Mouse (Mus musculus): Measurements from ENCODE around the gene Cyp1b1. TPM values are rescaled to one million over a fixed set of nuclear protein-coding genes. Genes with fewer than 3 reads are reported as not detected.

The Cyp1b1 gene
- polyA plus RNA-seq, 1 experiment from 2014 or later, result 6.9 TPM

DNA sequence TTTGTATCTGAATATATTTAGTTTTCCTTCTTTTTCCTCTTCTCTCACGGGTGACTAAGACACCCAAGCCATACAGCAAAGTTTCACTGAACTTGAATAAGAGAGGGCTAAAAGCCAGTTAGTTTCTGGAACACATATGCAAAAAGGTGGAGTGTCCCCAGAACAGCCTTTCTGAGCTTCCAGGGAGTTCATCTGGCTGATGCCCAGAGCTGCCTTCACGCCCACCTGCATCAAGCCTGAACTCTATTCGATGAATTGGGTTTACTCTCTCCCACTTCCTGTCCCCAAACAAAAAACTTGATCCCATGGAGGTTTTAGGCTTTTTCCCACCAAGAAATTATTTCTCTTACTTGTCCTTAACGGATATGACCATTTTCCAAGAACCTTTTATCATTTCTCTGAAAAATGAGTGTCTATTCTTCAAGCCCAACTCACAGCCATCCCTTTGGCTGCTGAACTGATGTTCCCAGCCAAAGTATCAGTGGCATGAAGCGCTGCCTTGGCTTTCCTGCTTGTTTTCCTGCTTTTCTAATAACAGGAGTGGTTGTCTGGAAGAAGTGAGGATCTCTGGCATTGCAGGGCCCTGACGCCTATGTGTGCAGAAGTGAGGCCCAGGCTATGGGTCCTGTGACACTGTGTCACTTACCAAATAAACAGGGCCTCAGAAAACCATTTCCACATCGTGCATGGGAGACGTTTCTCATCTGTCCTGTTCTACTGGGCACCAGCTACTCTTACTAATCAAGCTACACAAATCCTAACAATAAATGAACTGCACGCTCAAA lies 9.0 kb downstream of the Cyp1b1 start:
- no peaks in the 10 kb centered on the region for H3K36me3 ChIP-seq (ENCODE audit: control insufficient read depth, insufficient read depth, low read length)
- H3K4me2 ChIP-seq (replicated peaks; ENCODE audit: low read depth), result no peak overlapping the region
- 58% methylated on average over 9 of the region's 9 CpGs for WGBS
- no peaks in the 10 kb centered on the region for H3K9me3 ChIP-seq (ENCODE audit: control insufficient read depth, low read length)
- DNase-seq (ENCODE audit: low spot score) (no peak), ATAC-seq (ENCODE audit: low FRiP score, low TSS enrichment) (no peak)
- H3K4me1 ChIP-seq (replicated peaks; ENCODE audit: control insufficient read depth, insufficient read depth), result no peaks in the 10 kb centered on the region
- no peak overlapping the region for H3K4me3 ChIP-seq (ENCODE audit: low read depth, low read length)
- TF ChIP-seq CTCF (IDR thresholded peaks at IDR 0.05; ENCODE audit: low read depth) (no peak), EP300 (optimal IDR thresholded peaks at IDR 0.05) (no peak)
- H3K9ac ChIP-seq (ENCODE audit: low read length), result no peak overlapping the region
- no peak overlapping the region for H3K27ac ChIP-seq (replicated peaks)
- no peaks in the 10 kb centered on the region for H3K27me3 ChIP-seq (ENCODE audit: control insufficient read depth, insufficient read depth, low read length)

DNA sequence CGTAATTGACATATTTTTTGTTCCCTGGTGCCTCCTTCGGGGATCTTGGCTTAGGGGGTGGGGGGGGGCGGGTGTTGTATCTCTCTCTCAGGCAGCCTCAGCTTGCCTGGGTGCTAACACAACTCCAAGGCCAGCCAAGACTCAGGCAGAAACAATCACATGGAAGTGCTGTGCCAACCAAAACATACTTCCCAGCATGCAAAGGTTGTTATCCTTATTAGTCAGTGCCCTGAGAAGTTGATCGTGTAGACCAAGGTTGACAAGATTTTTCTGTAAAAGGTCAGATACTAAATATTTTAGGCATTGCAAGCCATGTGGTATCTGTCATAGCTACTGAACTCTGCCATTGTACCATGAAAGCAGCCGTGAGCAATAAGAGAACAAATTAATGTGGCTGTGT lies 14.0 kb downstream of the Cyp1b1 start:
- H3K9me3 ChIP-seq (ENCODE audit: control insufficient read depth, low read length), result no peaks in the 10 kb centered on the region
- WGBS, result 65% methylated on average over 5 of the region's 5 CpGs
- H3K4me1 ChIP-seq (replicated peaks; ENCODE audit: control insufficient read depth, insufficient read depth), result no peaks in the 10 kb centered on the region
- DNase-seq (ENCODE audit: low spot score) (no peak), ATAC-seq (ENCODE audit: low FRiP score, low TSS enrichment) (peak; percentile 45; the same call in 1 of the 2 replicates)
- no peaks in the 10 kb centered on the region for H3K36me3 ChIP-seq (ENCODE audit: control insufficient read depth, insufficient read depth, low read length)
- no peak overlapping the region for H3K9ac ChIP-seq (ENCODE audit: low read length)
- no peak overlapping the region for H3K4me3 ChIP-seq (ENCODE audit: low read depth, low read length)
- H3K27me3 ChIP-seq (ENCODE audit: control insufficient read depth, insufficient read depth, low read length), result no peaks in the 10 kb centered on the region
- H3K27ac ChIP-seq (replicated peaks), result no peak overlapping the region
- no peak overlapping the region for H3K4me2 ChIP-seq (replicated peaks; ENCODE audit: low read depth)
- no peak for TF ChIP-seq EP300 (optimal IDR thresholded peaks at IDR 0.05)
- TF ChIP-seq CTCF (IDR thresholded peaks at IDR 0.05; ENCODE audit: low read depth), result no peak

DNA sequence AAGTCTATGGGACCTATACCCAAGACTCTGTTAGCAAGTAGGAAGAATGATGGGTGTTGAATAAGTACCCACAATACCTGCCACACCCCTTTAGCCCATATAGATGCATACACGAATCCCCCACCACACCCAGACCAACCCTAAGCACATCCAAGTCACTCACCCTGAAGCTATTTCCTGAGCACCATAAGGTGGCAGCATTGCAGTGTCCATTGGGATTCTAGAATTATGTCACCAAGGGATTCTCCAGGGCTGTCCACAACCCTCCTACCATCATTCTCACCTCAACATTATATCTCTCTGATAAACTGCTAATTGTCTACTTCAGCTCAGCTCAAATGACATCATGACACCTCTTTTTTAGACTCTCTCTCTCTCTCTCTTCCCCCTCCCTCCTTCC lies 15.7 kb downstream of the Cyp1b1 start:
- Histone ChIP-seq H3K4me3 (ENCODE audit: low read depth, low read length) (no peak overlapping the region), H3K4me2 (replicated peaks; ENCODE audit: low read depth) (no peak overlapping the region), H3K9ac (ENCODE audit: low read length) (no peak overlapping the region), H3K4me1 (replicated peaks; ENCODE audit: control insufficient read depth, insufficient read depth) (no peaks in the 10 kb centered on the region), H3K27me3 (ENCODE audit: control insufficient read depth, insufficient read depth, low read length) (no peaks in the 10 kb centered on the region), H3K36me3 (ENCODE audit: control insufficient read depth, insufficient read depth, low read length) (no peaks in the 10 kb centered on the region), H3K27ac (replicated peaks) (no peak overlapping the region), H3K9me3 (ENCODE audit: control insufficient read depth, low read length) (no peaks in the 10 kb centered on the region)
- ATAC-seq (ENCODE audit: low FRiP score, low TSS enrichment) (no peak), DNase-seq (ENCODE audit: low spot score) (no peak)
- WGBS, result 11% methylated on average over 1 of the region's 1 CpGs
- TF ChIP-seq EP300 (optimal IDR thresholded peaks at IDR 0.05) (no peak), CTCF (IDR thresholded peaks at IDR 0.05; ENCODE audit: low read depth) (peak; percentile 84)

DNA sequence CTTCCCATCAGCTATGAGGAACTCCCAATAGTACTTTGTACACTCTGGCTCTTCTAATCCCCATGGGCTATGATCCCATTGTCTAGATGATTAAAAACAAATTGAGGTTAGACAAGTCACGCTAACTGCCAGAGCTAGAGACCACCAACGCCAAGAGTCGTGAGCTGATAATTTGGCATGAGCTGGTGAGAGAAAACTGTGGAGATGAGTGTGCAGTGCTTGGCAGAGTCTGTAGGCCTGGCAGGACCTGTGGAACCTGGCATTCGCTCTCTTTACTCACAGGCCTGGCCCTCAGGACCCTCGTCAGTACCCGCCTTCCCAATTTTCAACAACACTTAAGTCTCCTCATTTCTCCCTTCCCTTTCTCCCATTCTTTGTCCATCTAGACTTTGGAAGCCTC lies 19.3 kb downstream of the Cyp1b1 start:
- Histone ChIP-seq H3K9ac (ENCODE audit: low read length) (no peak overlapping the region), H3K4me2 (replicated peaks; ENCODE audit: low read depth) (no peak overlapping the region), H3K27me3 (ENCODE audit: control insufficient read depth, insufficient read depth, low read length) (no peaks in the 10 kb centered on the region), H3K4me3 (ENCODE audit: low read depth, low read length) (no peak overlapping the region), H3K27ac (replicated peaks) (no peak overlapping the region), H3K36me3 (ENCODE audit: control insufficient read depth, insufficient read depth, low read length) (no peaks in the 10 kb centered on the region), H3K9me3 (ENCODE audit: control insufficient read depth, low read length) (no peaks in the 10 kb centered on the region), H3K4me1 (replicated peaks; ENCODE audit: control insufficient read depth, insufficient read depth) (no peaks in the 10 kb centered on the region)
- ATAC-seq (ENCODE audit: low FRiP score, low TSS enrichment), result no peak
- TF ChIP-seq EP300 (optimal IDR thresholded peaks at IDR 0.05), result no peak
- no peak for TF ChIP-seq CTCF (IDR thresholded peaks at IDR 0.05; ENCODE audit: low read depth)
- no peak for DNase-seq (ENCODE audit: low spot score)
- 88% methylated on average over 6 of the region's 6 CpGs for WGBS

DNA sequence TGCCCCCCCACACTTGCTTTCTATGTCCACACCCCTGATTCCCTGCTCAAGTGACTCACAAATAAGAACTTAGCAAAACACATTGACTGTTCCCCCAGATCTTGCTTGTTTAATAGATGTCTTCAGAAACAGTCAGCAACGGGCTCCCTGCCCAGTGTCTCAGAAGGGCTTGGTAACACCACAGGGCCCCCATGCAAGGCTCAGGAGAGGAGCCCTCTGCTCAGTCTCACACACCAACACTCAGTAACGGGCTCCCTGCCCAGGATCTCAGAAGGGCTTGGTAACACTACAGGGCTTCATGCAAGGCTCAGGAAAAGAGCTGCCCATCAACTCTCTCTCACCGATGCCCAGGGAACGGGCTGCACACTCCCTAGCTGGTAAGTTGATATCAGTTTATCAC lies 19.8 kb downstream of the Cyp1b1 start:
- no peak overlapping the region for H3K27ac ChIP-seq (replicated peaks)
- no peak overlapping the region for H3K4me2 ChIP-seq (replicated peaks; ENCODE audit: low read depth)
- DNase-seq (ENCODE audit: low spot score), result no peak
- H3K4me1 ChIP-seq (replicated peaks; ENCODE audit: control insufficient read depth, insufficient read depth), result no peaks in the 10 kb centered on the region
- H3K9me3 ChIP-seq (ENCODE audit: control insufficient read depth, low read length), result no peaks in the 10 kb centered on the region
- no peak overlapping the region for H3K4me3 ChIP-seq (ENCODE audit: low read depth, low read length)
- no peak for ATAC-seq (ENCODE audit: low FRiP score, low TSS enrichment)
- 69% methylated on average over 4 of the region's 4 CpGs for WGBS
- no peaks in the 10 kb centered on the region for H3K36me3 ChIP-seq (ENCODE audit: control insufficient read depth, insufficient read depth, low read length)
- TF ChIP-seq EP300 (optimal IDR thresholded peaks at IDR 0.05) (no peak), CTCF (IDR thresholded peaks at IDR 0.05; ENCODE audit: low read depth) (no peak)
- no peaks in the 10 kb centered on the region for H3K27me3 ChIP-seq (ENCODE audit: control insufficient read depth, insufficient read depth, low read length)
- H3K9ac ChIP-seq (ENCODE audit: low read length), result no peak overlapping the region

DNA sequence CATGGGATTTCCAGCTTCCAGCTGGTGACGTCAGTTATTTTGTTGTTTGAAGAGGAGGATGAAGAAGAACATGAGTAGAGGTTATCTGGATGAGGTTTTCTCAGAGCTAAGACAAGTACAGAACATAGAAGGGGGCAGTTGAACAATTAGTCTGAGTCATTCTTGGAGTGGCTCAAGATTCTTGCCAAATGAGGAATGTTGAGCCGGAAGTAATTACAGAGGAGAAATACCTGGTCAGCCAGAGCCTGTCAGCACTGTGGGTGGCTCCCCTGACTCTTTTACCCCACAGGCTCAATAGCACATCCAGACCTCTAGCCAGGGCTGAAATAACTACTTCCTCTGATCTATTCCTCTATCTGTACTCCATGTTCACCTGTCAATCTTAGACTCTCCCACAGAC lies 44.0 kb downstream of the Cyp1b1 start:
- Histone ChIP-seq H3K27me3 (ENCODE audit: control insufficient read depth, insufficient read depth, low read length) (no peaks in the 10 kb centered on the region), H3K36me3 (ENCODE audit: control insufficient read depth, insufficient read depth, low read length) (no peaks in the 10 kb centered on the region), H3K4me3 (ENCODE audit: low read depth, low read length) (no peak overlapping the region), H3K9me3 (ENCODE audit: control insufficient read depth, low read length) (no peaks in the 10 kb centered on the region), H3K4me1 (replicated peaks; ENCODE audit: control insufficient read depth, insufficient read depth) (no peaks in the 10 kb centered on the region), H3K27ac (replicated peaks) (no peak overlapping the region), H3K4me2 (replicated peaks; ENCODE audit: low read depth) (no peak overlapping the region), H3K9ac (ENCODE audit: low read length) (no peak overlapping the region)
- TF ChIP-seq EP300 (optimal IDR thresholded peaks at IDR 0.05) (no peak), CTCF (IDR thresholded peaks at IDR 0.05; ENCODE audit: low read depth) (no peak)
- ATAC-seq (ENCODE audit: low FRiP score, low TSS enrichment) (no peak), DNase-seq (ENCODE audit: low spot score) (no peak)
- 78% methylated on average over 2 of the region's 2 CpGs for whole genome bisulfite sequencing
